Mouse (Mus musculus) CD8-positive naive resting alpha-beta T cell, adult 2 months (primary cell): ENCODE measurements around the gene Amotl2.

Experiments used
- DNase-seq, 2 experiments: peaks; one replicate each; pipeline ENCODE4 v3.0.0; 2022; ENCODE audit warnings: low read depth in 2 of 2, low spot score in 2 of 2

The Amotl2 gene

GRCm38 (mm10) chr9:102716481-102717163 lies at the start of gene Amotl2:
Gene Amotl2 (plus strand): TSS chr9:102716672.
- DNase-seq: no peak

- DNase-seq: no peak
Measured at GRCm38 (mm10) chr9:102668115-102668514, 48.4 kb upstream of the Amotl2 start.

GRCm38 (mm10) chr9:102668906-102669305 lies 47.6 kb upstream of the Amotl2 start:
- no peak for DNase-seq

GRCm38 (mm10) chr9:102673381-102673780 lies 43.1 kb upstream of the Amotl2 start:
- DNase-seq: no peak

GRCm38 (mm10) chr9:102675922-102676321 lies 40.5 kb upstream of the Amotl2 start:
- DNase-seq: no peak

- no peak for DNase-seq
Measured at GRCm38 (mm10) chr9:102681470-102681869, 35.0 kb upstream of the Amotl2 start.

- no peak for DNase-seq
Measured at GRCm38 (mm10) chr9:102687943-102688342, 28.5 kb upstream of the Amotl2 start.

- DNase-seq: no peak
Measured at GRCm38 (mm10) chr9:102689406-102689939, 27.0 kb upstream of the Amotl2 start.

GRCm38 (mm10) chr9:102689940-102690642 lies 26.4 kb upstream of the Amotl2 start:
- DNase-seq: no peak

GRCm38 (mm10) chr9:102690891-102691290 lies 25.6 kb upstream of the Amotl2 start:
- DNase-seq: no peak

GRCm38 (mm10) chr9:102692564-102693475 lies 23.7 kb upstream of the Amotl2 start:
- no peak for DNase-seq

GRCm38 (mm10) chr9:102701042-102701441 lies 15.4 kb upstream of the Amotl2 start:
- no peak for DNase-seq

GRCm38 (mm10) chr9:102709504-102710135 lies 6.9 kb upstream of the Amotl2 start:
- DNase-seq: no peak

GRCm38 (mm10) chr9:102710520-102710919 lies 6.0 kb upstream of the Amotl2 start:
- DNase-seq: no peak

- no peak for DNase-seq
Measured at GRCm38 (mm10) chr9:102713797-102714196, 2.7 kb upstream of the Amotl2 start.

- no peak for DNase-seq
Measured at GRCm38 (mm10) chr9:102714893-102715505, 1.5 kb upstream of the Amotl2 start.

GRCm38 (mm10) chr9:102715506-102715900 lies 969 bp upstream of the Amotl2 start:
- no peak for DNase-seq

GRCm38 (mm10) chr9:102717164-102717885 lies 853 bp downstream of the Amotl2 start:
- no peak for DNase-seq

- DNase-seq: no peak
Measured at GRCm38 (mm10) chr9:102717886-102718643, 1.6 kb downstream of the Amotl2 start.
